Mouse (Mus musculus) subcutaneous adipose tissue, adult 2 months (tissue): ENCODE measurements around the gene Larp1. TPM values are rescaled to one million over a fixed set of nuclear protein-coding genes. Genes with fewer than 3 reads are reported as not detected.

Source experiments
- polyA plus RNA-seq: library from polyadenylated mRNA; depleted of rRNA; stranded (reverse); fragments of >200 nt; gene quantifications from 2 replicates; pipeline ENCODE4 v1.2.3, GENCODE M21; 2012; ENCODE audit warnings: low replicate concordance; rRNA removed

Gene Larp1
- polyA plus RNA-seq: 41.8 and 59.4 TPM in 2 replicates

DNA sequence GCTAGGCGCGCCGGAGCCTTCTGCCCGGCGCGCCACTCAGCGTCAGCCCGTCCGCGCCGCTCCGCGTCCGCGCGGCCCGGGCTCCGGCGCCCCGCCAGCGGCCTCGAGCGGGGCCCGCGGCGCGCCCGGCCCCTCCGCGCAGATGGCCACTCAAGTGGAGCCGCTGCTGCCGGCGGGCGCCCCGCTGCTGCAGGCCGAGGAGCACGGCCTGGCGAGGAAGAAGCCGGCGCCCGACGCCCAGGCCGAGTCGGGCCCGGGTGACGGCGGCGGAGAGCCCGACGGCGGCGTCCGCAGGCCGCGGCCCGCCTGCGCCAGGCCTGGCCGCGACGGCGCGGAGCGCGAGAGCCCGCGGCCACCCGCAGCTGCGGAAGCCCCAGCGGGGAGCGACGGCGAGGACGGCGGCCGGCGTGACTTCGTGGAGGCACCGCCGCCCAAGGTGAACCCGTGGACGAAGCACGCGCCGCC, at the start of gene Larp1:
Gene Larp1, plus strand, starts transcription at position 14 of the 465 bp plus-strand sequence.

DNA sequence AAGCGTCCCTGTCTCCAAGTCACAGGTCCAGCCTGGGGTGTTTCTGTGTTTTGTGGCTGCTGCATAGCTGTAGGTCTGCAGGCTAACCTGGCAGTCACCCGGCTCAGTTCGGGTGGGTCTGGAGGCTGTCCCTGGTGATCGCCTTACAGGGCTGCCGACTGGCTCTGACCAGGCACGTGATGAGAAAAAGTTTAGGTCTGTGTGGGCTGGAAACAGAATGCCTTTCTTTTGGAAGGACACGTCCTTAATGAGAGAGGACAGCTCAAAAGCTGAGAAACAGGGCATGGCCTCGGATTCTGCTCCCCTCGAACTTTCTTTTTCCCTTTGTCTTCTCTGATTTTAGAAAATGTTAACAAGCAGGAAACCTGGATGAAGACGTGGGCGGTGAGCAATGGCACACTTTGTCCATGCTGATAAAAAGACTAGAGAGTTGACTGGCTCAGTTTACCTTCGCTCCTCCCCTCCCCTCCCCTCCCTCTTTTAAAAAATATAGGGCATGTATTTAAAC, 84.2 kb downstream of the Larp1 start, which contains the start of gene Gm12248:
Gene Gm12248, minus strand, starts transcription at position 114 of the 508 bp plus-strand sequence.

DNA sequence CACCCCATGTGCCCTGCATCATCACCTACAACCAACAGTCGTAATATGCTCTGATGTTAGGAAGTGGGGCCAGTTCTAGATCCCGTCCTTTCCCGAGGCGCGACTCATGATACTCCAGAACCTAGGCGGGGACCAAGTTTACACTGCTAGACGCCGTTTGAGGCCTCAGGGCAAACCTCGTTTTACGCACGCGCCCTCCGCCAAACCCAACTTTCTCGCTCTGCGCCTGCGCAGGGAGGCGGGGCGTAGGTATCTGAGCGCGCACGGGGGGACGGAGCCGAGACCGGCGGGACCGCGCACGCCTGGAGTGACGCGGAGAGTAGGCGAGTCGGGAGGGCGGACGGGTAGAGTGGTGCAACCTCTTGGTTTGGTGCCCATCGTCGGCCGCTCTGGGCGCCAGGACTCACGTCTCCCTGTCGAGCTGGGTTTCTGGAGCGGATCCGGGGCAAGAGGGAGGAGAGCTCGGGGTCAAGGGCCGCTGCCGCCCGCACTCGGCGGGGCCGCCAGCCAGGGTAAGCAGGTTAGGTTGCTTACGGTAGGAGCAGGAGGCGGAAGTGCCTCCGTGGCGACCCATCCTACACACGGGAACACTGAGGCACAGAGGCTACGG, 94.9 kb downstream of the Larp1 start, which contains the start of gene Cnot8:
Gene Cnot8, plus strand, starts transcription at position 457 of the 610 bp plus-strand sequence.

Other genes starting within 250 kb of the Larp1 start
- 22.1 and 34.3 TPM in 2 replicates for gene Sap30l, start 207.4 kb upstream of the Larp1 start, polyA plus RNA-seq
- gene Hand1, start 176.2 kb upstream of the Larp1 start, polyA plus RNA-seq: not detected in 2 replicates
- 1.3 and 2.0 TPM in 2 replicates for gene Gm12248, start 84.1 kb downstream of the Larp1 start, polyA plus RNA-seq
- gene Cnot8, start 95.1 kb downstream of the Larp1 start, polyA plus RNA-seq: 58.5 and 71.5 TPM in 2 replicates
- gene Gemin5, start 159.5 kb downstream of the Larp1 start, polyA plus RNA-seq: 6.8 and 17.7 TPM in 2 replicates
- 33.5 and 49.3 TPM in 2 replicates for gene Mrpl22, start 162.6 kb downstream of the Larp1 start, polyA plus RNA-seq
- 25.1 and 34.8 TPM in 2 replicates for gene Igtp, start 190.5 kb downstream of the Larp1 start, polyA plus RNA-seq
- 21.8 and 25.9 TPM in 2 replicates for gene Irgm2, start 190.6 kb downstream of the Larp1 start, polyA plus RNA-seq